Mouse (Mus musculus): ENCODE measurements around the gene Cyfip2. TPM values are rescaled to one million over a fixed set of nuclear protein-coding genes. Genes with fewer than 3 reads are reported as not detected.

Gene Cyfip2
- polyA plus RNA-seq, 1 experiment from 2014 or later: 15.3 TPM

DNA sequence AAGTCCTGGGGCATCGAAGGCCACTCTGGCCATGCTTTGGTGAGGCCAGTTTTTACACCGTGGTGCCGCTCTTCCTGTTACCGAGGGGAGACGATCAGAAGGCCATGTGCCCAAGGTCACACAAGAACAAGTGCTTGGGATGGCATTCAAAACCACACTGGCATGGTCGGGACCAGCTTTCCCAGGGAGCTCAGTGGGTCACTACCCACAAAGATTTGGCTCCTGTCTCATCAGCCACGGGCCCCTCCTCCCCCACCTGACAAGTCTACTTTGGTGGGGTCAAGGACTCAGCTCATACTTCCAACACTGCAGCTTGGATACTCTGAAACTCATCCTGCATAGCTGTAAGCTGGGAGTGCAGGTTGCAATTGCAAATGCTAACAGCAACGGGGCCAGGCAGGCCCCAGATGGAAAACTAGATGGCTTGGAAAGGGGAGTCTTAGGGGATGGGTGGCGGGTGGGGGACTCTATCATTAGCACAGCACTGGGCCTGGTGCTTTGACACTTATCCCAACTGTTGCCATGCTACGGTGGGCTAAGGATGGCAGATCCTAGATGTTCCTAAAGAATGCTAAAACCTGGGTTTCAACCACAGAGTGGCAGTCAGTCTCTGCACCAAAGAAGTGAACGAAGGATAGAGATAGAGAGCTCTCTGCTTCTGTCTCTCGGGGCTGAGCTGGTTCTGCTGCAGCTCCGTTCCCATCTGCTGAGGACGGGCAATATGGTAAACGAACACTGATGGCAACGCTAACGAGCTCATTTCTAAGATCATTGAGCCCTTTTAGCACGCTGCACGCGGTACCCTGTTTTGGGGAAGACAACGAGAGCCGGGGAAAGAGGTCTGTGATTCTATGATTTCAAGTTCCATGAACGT is 67.7 kb downstream of the Cyfip2 start:
- TF ChIP-seq CTCF (IDR thresholded peaks at IDR 0.05): no peak
- no peak for ATAC-seq
- DNase-seq (ENCODE audit: low read depth, low spot score): no peak
- ChIA-PET POLR2A (interaction anchor here (0.6 to 1.4 kb wide), 3 partner anchors 8 to 157 kb away, joined by 3 to 5 read pairs (median 3); no protein-coding TSS in a partner anchor), CTCF (interaction anchor here (1.0 to 1.8 kb wide), 4 partner anchors 8 to 28 kb away, joined by 3 to 5 read pairs (median 4); no protein-coding TSS in a partner anchor)
- in situ Hi-C loops (cut with MboI; ENCODE audit: low pct_unique_long_range_greater_than_20kb): no loop called here
- H3K27me3 ChIP-seq: no peaks in the 10 kb centered on the region

- ChIA-PET CTCF (interaction anchor here (1.7 to 2.5 kb wide), 2 partner anchors 10 to 24 kb away, joined by 3 to 10 read pairs; no protein-coding TSS in a partner anchor), POLR2A (no interaction called here)
- no peak for ATAC-seq
- in situ Hi-C loops (cut with MboI; ENCODE audit: low pct_unique_long_range_greater_than_20kb): no loop called here
- no peak for TF ChIP-seq CTCF (IDR thresholded peaks at IDR 0.05)
- no peak for DNase-seq (ENCODE audit: low read depth, low spot score)
- no peaks in the 10 kb centered on the region for H3K27me3 ChIP-seq
Observed at GRCm38 (mm10) chr11:46241985-46242384, 70.7 kb downstream of the Cyfip2 start.

GRCm38 (mm10) chr11:46241150-46241673 is 71.4 kb downstream of the Cyfip2 start:
- no peak for TF ChIP-seq CTCF (IDR thresholded peaks at IDR 0.05)
- ChIA-PET POLR2A (no interaction called here), CTCF (interaction anchor here (1.7 to 2.5 kb wide), 2 partner anchors 10 to 23 kb away, joined by 3 to 10 read pairs; no protein-coding TSS in a partner anchor)
- no peak for ATAC-seq
- in situ Hi-C loops (cut with MboI; ENCODE audit: low pct_unique_long_range_greater_than_20kb): no loop called here
- DNase-seq (ENCODE audit: low read depth, low spot score): no peak
- H3K27me3 ChIP-seq: no peaks in the 10 kb centered on the region

- TF ChIP-seq CTCF (IDR thresholded peaks at IDR 0.05): no peak
- DNase-seq (ENCODE audit: low read depth, low spot score) (no peak), ATAC-seq (no peak)
- no peaks in the 10 kb centered on the region for H3K27me3 ChIP-seq
- in situ Hi-C loops (cut with MboI; ENCODE audit: low pct_unique_long_range_greater_than_20kb): no loop called here
- ChIA-PET CTCF (interaction anchor here (0.6 to 5.8 kb wide), 14 partner anchors 8 to 310 kb away, joined by 3 to 39 read pairs (median 4); no protein-coding TSS in a partner anchor), POLR2A (interaction anchor here (0.6 to 1.5 kb wide), 5 partner anchors 8 to 131 kb away, joined by 3 to 5 read pairs (median 5); no protein-coding TSS in a partner anchor)
Observed at GRCm38 (mm10) chr11:46236976-46237375, 75.7 kb downstream of the Cyfip2 start.

- ChIA-PET CTCF (interaction anchor here (0.6 to 5.8 kb wide), 4 partner anchors 13 to 197 kb away, joined by 3 to 39 read pairs (median 4); no protein-coding TSS in a partner anchor), POLR2A (no interaction called here)
- no peak for TF ChIP-seq CTCF (IDR thresholded peaks at IDR 0.05)
- ATAC-seq (no peak), DNase-seq (ENCODE audit: low read depth, low spot score) (no peak)
- in situ Hi-C loops (cut with MboI; ENCODE audit: low pct_unique_long_range_greater_than_20kb): no loop called here
- no peaks in the 10 kb centered on the region for H3K27me3 ChIP-seq
Observed at GRCm38 (mm10) chr11:46235334-46235733, 77.3 kb downstream of the Cyfip2 start, which contains the start of gene Fndc9. Fndc9 (plus strand) TSS chr11:46235531.

GRCm38 (mm10) chr11:46233966-46234365 is 78.7 kb downstream of the Cyfip2 start:
- ChIA-PET CTCF (interaction anchor here (5.8 kb wide), 1 partner anchor 14 kb away, joined by 39 read pairs; no protein-coding TSS in a partner anchor), POLR2A (interaction anchor here (0.7 kb wide), 1 partner anchor 8 kb away, joined by 3 read pairs; no protein-coding TSS in a partner anchor)
- DNase-seq (ENCODE audit: low read depth, low spot score): no peak
- in situ Hi-C loops (cut with MboI; ENCODE audit: low pct_unique_long_range_greater_than_20kb): no loop called here
- ATAC-seq: no peak
- no peak for TF ChIP-seq CTCF (IDR thresholded peaks at IDR 0.05)
- H3K27me3 ChIP-seq: no peaks in the 10 kb centered on the region

GRCm38 (mm10) chr11:46232803-46233202 is 79.9 kb downstream of the Cyfip2 start:
- no peaks in the 10 kb centered on the region for H3K27me3 ChIP-seq
- ATAC-seq (no peak), DNase-seq (ENCODE audit: low read depth, low spot score) (no peak)
- ChIA-PET POLR2A (interaction anchor here (0.6 kb wide), 1 partner anchor 288 kb away, joined by 3 read pairs; the partner anchor contains the start of gene Lsm11), CTCF (interaction anchor here (0.7 to 1.0 kb wide), 2 partner anchors 19 to 42 kb away, joined by 3 read pairs; no protein-coding TSS in a partner anchor)
- in situ Hi-C loops (cut with MboI; ENCODE audit: low pct_unique_long_range_greater_than_20kb): no loop called here
- no peak for TF ChIP-seq CTCF (IDR thresholded peaks at IDR 0.05)

- ChIA-PET CTCF (interaction anchor here (1.2 to 2.4 kb wide), 4 partner anchors 14 to 47 kb away, joined by 4 to 10 read pairs (median 4); no protein-coding TSS in a partner anchor), POLR2A (interaction anchor here (1.5 kb wide), 1 partner anchor 17 kb away, joined by 4 read pairs; no protein-coding TSS in a partner anchor)
- no peaks in the 10 kb centered on the region for H3K27me3 ChIP-seq
- TF ChIP-seq CTCF (IDR thresholded peaks at IDR 0.05): no peak
- DNase-seq (ENCODE audit: low read depth, low spot score) (no peak), ATAC-seq (no peak)
- in situ Hi-C loops (cut with MboI; ENCODE audit: low pct_unique_long_range_greater_than_20kb): no loop called here
Observed at GRCm38 (mm10) chr11:46230184-46230583, 82.5 kb downstream of the Cyfip2 start.

GRCm38 (mm10) chr11:46225345-46225744 is 87.3 kb downstream of the Cyfip2 start:
- no peak for TF ChIP-seq CTCF (IDR thresholded peaks at IDR 0.05)
- CTCF ChIA-PET: interaction anchor here (1.0 to 3.4 kb wide), 3 partner anchors 10 to 26 kb away, joined by 3 to 18 read pairs (median 13); no protein-coding TSS in a partner anchor
- ATAC-seq (peak; percentile 93), DNase-seq (ENCODE audit: low read depth, low spot score) (no peak)
- in situ Hi-C loops (cut with MboI; ENCODE audit: low pct_unique_long_range_greater_than_20kb): no loop called here
- no peaks in the 10 kb centered on the region for H3K27me3 ChIP-seq
- POLR2A ChIA-PET: interaction anchor here (0.6 to 1.2 kb wide), 2 partner anchors 9 to 26 kb away, joined by 3 to 4 read pairs; no protein-coding TSS in a partner anchor

GRCm38 (mm10) chr11:46223575-46223974 is 89.1 kb downstream of the Cyfip2 start:
- ATAC-seq (no peak), DNase-seq (ENCODE audit: low read depth, low spot score) (no peak)
- CTCF ChIA-PET: interaction anchor here (1.2 to 3.4 kb wide), 8 partner anchors 8 to 297 kb away, joined by 3 to 18 read pairs (median 6); no protein-coding TSS in a partner anchor
- in situ Hi-C loops (cut with MboI; ENCODE audit: low pct_unique_long_range_greater_than_20kb): loop anchor here (25.0 kb wide), 1 partner anchor 1636 kb away; no protein-coding TSS in a partner anchor
- H3K27me3 ChIP-seq: no peaks in the 10 kb centered on the region
- TF ChIP-seq CTCF (IDR thresholded peaks at IDR 0.05): no peak
- POLR2A ChIA-PET: interaction anchor here (1.2 kb wide), 1 partner anchor 14 kb away, joined by 3 read pairs; no protein-coding TSS in a partner anchor

Measured in Patski (cell line).